Mouse (Mus musculus): ENCODE results near the gene Tenm2. TPM values are rescaled to one million over a fixed set of nuclear protein-coding genes. Genes with fewer than 3 reads are reported as not detected.
A peak's percentile ranks its signal among the peaks of the same experiment; 100 is the strongest.

Gene Tenm2
- polyA plus RNA-seq, 1 experiment from 2014 or later = 1.5 TPM

DNA sequence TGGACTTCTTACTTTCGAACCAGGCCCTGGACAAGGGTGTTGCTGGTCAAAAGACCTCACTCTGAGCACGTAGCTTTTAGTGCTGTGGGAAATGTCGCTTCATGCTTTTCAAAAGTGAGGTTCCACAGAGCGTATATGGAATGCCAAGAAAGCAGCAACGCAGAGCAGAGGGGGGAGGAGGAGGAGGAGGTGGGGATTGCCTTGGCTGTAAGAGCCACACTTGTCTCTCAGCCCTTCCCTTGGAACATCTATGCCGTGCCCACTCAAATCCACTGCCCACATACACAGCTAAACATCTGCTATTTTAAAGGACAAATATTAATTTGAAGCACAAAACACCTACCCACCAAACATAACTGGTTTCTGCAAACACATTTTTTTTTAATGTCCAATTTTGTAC, 544.9 kb downstream of the Tenm2 start:
- H3K36me3 ChIP-seq (replicated peaks; ENCODE audit: control insufficient read depth, insufficient read depth, low read depth, low read length) = no peaks in the 10 kb centered on the region
- H3K27me3 ChIP-seq (ENCODE audit: control insufficient read depth, insufficient read depth, low read length) = no peaks in the 10 kb centered on the region
- H3K4me1 ChIP-seq (ENCODE audit: control insufficient read depth, insufficient read depth, low read length) = no peaks in the 10 kb centered on the region
- no peak overlapping the region for H3K27ac ChIP-seq (replicated peaks; ENCODE audit: low read depth, low read length)
- H3K9me3 ChIP-seq (replicated peaks; ENCODE audit: control insufficient read depth, low read length) = no peaks in the 10 kb centered on the region
- no peak overlapping the region for H3K9ac ChIP-seq (replicated peaks; ENCODE audit: low read length)
- H3K4me2 ChIP-seq (ENCODE audit: low read depth, low read length) = no peak overlapping the region
- no peak for ATAC-seq (replicated peaks; ENCODE audit: insufficient number of reproducible peaks, low FRiP score, low TSS enrichment, low read depth)
- WGBS = 85% methylated on average over 6 of the region's 6 CpGs
- no peak for DNase-seq (ENCODE audit: low spot score)
- H3K4me3 ChIP-seq (ENCODE audit: low read depth, low read length) = no peak overlapping the region

DNA sequence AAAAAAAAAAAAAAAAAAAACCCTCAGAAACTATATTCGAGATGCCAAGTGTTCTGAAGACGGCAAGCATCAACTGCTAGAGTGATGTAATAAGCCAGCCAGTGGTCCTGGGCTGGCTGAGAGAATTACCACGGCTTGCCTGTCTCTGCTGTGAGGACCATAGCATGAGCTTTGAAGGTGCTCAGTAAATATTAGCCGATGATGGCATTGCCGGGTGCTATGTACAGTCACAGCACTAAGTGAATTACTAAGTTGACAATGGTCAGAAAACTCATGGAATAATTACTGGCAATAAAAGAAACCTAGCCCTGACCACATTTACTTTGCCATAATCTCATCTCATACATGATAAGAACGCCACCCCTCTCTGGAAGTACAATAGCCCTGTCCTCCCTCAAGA, 549.5 kb downstream of the Tenm2 start:
- no peaks in the 10 kb centered on the region for H3K9me3 ChIP-seq (replicated peaks; ENCODE audit: control insufficient read depth, low read length)
- DNase-seq (ENCODE audit: low spot score) = no peak
- H3K4me2 ChIP-seq (ENCODE audit: low read depth, low read length) = no peak overlapping the region
- H3K4me3 ChIP-seq (ENCODE audit: low read depth, low read length) = no peak overlapping the region
- no peak overlapping the region for H3K9ac ChIP-seq (replicated peaks; ENCODE audit: low read length)
- no peaks in the 10 kb centered on the region for H3K27me3 ChIP-seq (ENCODE audit: control insufficient read depth, insufficient read depth, low read length)
- no peak for ATAC-seq (replicated peaks; ENCODE audit: insufficient number of reproducible peaks, low FRiP score, low TSS enrichment, low read depth)
- 81% methylated on average over 6 of the region's 6 CpGs for WGBS
- H3K36me3 ChIP-seq (replicated peaks; ENCODE audit: control insufficient read depth, insufficient read depth, low read depth, low read length) = no peaks in the 10 kb centered on the region
- H3K4me1 ChIP-seq (ENCODE audit: control insufficient read depth, insufficient read depth, low read length) = no peaks in the 10 kb centered on the region
- no peak overlapping the region for H3K27ac ChIP-seq (replicated peaks; ENCODE audit: low read depth, low read length)

DNA sequence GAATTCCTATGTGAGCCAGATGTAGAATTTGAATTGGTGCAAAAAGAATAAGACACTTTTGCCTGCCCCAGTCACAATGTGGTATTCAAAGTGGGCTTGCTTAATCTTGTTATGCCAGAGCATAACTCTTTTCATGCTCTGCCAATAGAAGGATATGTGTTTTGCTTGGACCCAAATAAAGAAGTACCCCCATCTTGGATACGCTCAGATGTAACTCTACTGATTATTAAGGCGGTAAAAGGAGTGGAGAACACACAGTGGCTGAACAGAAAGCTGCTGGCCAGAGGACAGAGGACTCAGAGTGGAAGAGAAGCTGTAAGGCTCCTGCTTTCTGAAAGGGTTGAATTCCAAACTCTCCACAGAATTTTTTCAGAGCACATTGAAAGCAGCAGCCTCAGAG, 556.4 kb downstream of the Tenm2 start:
- H3K27ac ChIP-seq (replicated peaks; ENCODE audit: low read depth, low read length) = no peak overlapping the region
- no peaks in the 10 kb centered on the region for H3K9me3 ChIP-seq (replicated peaks; ENCODE audit: control insufficient read depth, low read length)
- no peak overlapping the region for H3K4me2 ChIP-seq (ENCODE audit: low read depth, low read length)
- no peaks in the 10 kb centered on the region for H3K36me3 ChIP-seq (replicated peaks; ENCODE audit: control insufficient read depth, insufficient read depth, low read depth, low read length)
- no peak overlapping the region for H3K9ac ChIP-seq (replicated peaks; ENCODE audit: low read length)
- DNase-seq (ENCODE audit: low spot score) (no peak), ATAC-seq (replicated peaks; ENCODE audit: insufficient number of reproducible peaks, low FRiP score, low TSS enrichment, low read depth) (no peak)
- no peak overlapping the region for H3K4me3 ChIP-seq (ENCODE audit: low read depth, low read length)
- 87% methylated on average over 2 of the region's 2 CpGs for WGBS
- H3K27me3 ChIP-seq (ENCODE audit: control insufficient read depth, insufficient read depth, low read length) = no peaks in the 10 kb centered on the region; the same call in 1 of the 2 replicates
- H3K4me1 ChIP-seq (ENCODE audit: control insufficient read depth, insufficient read depth, low read length) = no peaks in the 10 kb centered on the region

DNA sequence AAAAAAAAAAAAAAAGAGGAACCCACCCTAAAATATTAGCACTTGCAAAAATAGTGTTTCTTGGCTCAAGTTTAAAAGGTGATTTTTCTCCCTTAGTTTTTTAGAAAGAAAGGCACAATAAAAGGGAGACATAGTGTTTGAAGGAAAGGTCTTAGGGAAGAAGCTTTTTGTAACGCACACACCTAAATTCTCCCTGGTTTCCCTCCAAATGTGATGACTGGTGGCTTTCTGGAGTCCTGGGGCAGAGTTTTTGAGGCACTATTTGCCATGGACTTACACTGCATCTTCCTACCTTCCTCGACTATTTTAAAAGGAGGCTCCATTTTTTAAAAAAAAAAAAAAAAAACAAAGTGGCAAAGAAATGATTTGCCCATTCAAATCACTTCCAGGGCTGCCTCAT, 557.2 kb downstream of the Tenm2 start:
- Histone ChIP-seq H3K4me1 (ENCODE audit: control insufficient read depth, insufficient read depth, low read length) (no peaks in the 10 kb centered on the region), H3K4me3 (ENCODE audit: low read depth, low read length) (no peak overlapping the region), H3K36me3 (replicated peaks; ENCODE audit: control insufficient read depth, insufficient read depth, low read depth, low read length) (no peaks in the 10 kb centered on the region), H3K4me2 (ENCODE audit: low read depth, low read length) (no peak overlapping the region), H3K9ac (replicated peaks; ENCODE audit: low read length) (no peak overlapping the region), H3K9me3 (replicated peaks; ENCODE audit: control insufficient read depth, low read length) (no peaks in the 10 kb centered on the region), H3K27me3 (ENCODE audit: control insufficient read depth, insufficient read depth, low read length) (no peaks in the 10 kb centered on the region; the same call in 1 of the 2 replicates), H3K27ac (replicated peaks; ENCODE audit: low read depth, low read length) (no peak overlapping the region)
- ATAC-seq (replicated peaks; ENCODE audit: insufficient number of reproducible peaks, low FRiP score, low TSS enrichment, low read depth) (no peak), DNase-seq (ENCODE audit: low spot score) (no peak)
- WGBS = 21% methylated on average over 2 of the region's 2 CpGs

DNA sequence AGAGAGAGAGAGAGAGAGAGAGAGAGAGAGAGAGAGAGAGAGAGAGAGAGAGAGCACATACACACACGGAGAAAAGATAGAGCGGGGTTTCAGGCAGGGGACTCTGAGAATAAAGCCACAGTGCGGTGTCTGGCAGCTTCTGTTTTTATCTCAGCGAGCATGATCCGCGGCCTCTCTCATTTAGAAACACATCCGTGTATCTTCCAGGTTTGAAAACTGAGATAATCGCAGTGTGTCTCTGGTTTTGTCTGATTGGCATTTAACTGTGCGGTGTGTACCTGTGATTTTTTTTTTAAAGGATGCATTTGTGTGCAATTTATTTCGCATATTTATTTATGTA, 557.7 kb downstream of the Tenm2 start:
- no peaks in the 10 kb centered on the region for H3K9me3 ChIP-seq (replicated peaks; ENCODE audit: control insufficient read depth, low read length)
- H3K36me3 ChIP-seq (replicated peaks; ENCODE audit: control insufficient read depth, insufficient read depth, low read depth, low read length) = no peaks in the 10 kb centered on the region
- H3K4me1 ChIP-seq (ENCODE audit: control insufficient read depth, insufficient read depth, low read length) = no peaks in the 10 kb centered on the region
- peak overlapping the region; percentile 37 for H3K4me3 ChIP-seq (ENCODE audit: low read depth, low read length)
- peak overlapping the region; percentile 75 for H3K27ac ChIP-seq (replicated peaks; ENCODE audit: low read depth, low read length)
- H3K9ac ChIP-seq (replicated peaks; ENCODE audit: low read length) = peak overlapping the region; percentile 63
- WGBS = 12% methylated on average over 10 of the region's 10 CpGs
- H3K4me2 ChIP-seq (ENCODE audit: low read depth, low read length) = peak overlapping the region; percentile 57
- no peaks in the 10 kb centered on the region; the same call in 1 of the 2 replicates for H3K27me3 ChIP-seq (ENCODE audit: control insufficient read depth, insufficient read depth, low read length)
- ATAC-seq (replicated peaks; ENCODE audit: insufficient number of reproducible peaks, low FRiP score, low TSS enrichment, low read depth) = peak; percentile 56
- peak; percentile 43 for DNase-seq (ENCODE audit: low spot score)

DNA sequence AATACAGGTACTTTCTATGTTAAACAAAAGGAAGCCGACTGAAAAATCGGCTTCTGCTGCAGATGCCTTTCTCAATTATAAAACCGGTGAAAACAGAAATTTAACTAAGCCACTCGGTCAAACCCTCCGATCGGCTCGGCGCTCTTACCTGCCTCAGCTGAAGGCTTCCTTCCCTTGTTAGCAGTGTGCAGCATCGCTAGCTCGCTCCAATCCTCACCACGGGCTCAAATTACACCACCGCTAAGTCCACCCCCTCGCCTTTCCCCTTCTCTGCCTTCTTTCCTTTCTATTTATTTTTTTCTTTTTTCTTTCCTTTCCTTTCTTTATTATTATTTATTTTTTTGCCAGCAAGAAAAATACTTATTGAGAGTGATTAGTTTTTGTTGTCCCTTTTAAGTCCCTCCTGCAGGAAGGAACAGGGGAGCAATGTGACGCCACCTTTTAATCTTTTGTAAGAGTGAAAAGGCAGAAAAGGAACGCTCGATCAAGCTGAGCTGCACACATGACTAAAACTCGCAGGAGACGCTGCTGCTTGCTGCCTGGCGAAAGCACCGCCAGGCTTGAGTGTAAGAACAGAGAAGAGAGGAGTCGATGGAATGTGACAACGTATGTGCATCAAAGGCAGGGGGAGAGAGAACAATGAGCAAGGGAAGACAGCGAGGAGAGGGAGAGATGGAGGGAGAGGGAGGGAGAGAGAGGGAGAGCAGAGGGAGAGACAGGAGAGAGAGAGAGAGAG, 558.3 kb downstream of the Tenm2 start:
- peak; percentile 80 for DNase-seq (ENCODE audit: low spot score)
- H3K27me3 ChIP-seq (ENCODE audit: control insufficient read depth, insufficient read depth, low read length) = no peaks in the 10 kb centered on the region; the same call in 1 of the 2 replicates
- H3K4me2 ChIP-seq (ENCODE audit: low read depth, low read length) = peak overlapping the region; percentile 57
- H3K4me1 ChIP-seq (ENCODE audit: control insufficient read depth, insufficient read depth, low read length) = no peaks in the 10 kb centered on the region
- H3K27ac ChIP-seq (replicated peaks; ENCODE audit: low read depth, low read length) = peak overlapping the region; percentile 75
- H3K9ac ChIP-seq (replicated peaks; ENCODE audit: low read length) = peak overlapping the region; percentile 63
- H3K9me3 ChIP-seq (replicated peaks; ENCODE audit: control insufficient read depth, low read length) = no peaks in the 10 kb centered on the region
- no peaks in the 10 kb centered on the region for H3K36me3 ChIP-seq (replicated peaks; ENCODE audit: control insufficient read depth, insufficient read depth, low read depth, low read length)
- H3K4me3 ChIP-seq (ENCODE audit: low read depth, low read length) = peak overlapping the region; percentile 37
- WGBS = 1% methylated on average over 23 of the region's 23 CpGs
- ATAC-seq (replicated peaks; ENCODE audit: insufficient number of reproducible peaks, low FRiP score, low TSS enrichment, low read depth) = peak; percentile 93

DNA sequence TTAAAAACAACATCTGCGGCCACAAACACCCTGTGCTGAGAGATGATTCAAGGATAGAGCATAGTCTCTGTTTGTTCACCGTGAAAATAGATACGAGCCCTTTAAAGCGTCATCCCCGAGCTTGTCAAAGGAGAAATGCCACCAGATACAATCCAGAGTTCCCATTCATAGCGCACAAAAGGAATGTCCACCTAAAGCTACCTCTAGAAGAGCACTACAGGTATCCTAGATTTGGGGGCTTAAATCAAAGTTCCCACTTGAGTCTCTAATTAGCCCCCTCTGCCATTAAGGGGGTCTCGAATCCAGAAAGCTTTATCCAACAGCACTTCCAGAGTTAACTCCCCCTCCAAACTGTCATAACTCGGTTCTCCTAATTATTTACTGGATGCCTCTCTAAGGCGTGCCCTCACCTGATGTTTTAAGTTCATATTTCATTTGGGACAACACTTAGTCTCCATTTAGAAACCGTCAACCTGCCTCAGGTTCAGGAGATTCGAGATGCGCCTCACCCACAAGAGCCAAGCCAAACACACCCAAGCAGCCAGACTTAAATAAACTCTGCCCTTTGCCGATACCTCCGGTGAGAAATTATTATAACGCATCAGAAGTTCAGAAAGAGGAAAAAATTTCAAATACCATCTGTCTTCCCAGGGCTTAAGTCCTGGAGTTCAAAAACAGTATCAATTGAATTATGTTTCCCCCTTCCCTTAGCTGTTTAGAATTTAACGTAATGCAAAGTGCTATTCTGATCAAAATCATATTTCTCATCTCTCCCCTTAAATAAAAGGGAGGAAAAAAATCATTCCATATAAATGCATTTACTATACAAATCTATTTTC, 559.1 kb downstream of the Tenm2 start:
- 41% methylated on average over 16 of the region's 16 CpGs for WGBS
- Histone ChIP-seq H3K4me1 (ENCODE audit: control insufficient read depth, insufficient read depth, low read length) (no peaks in the 10 kb centered on the region), H3K36me3 (replicated peaks; ENCODE audit: control insufficient read depth, insufficient read depth, low read depth, low read length) (no peaks in the 10 kb centered on the region), H3K4me2 (ENCODE audit: low read depth, low read length) (peak overlapping the region; percentile 57), H3K9ac (replicated peaks; ENCODE audit: low read length) (no peak overlapping the region), H3K9me3 (replicated peaks; ENCODE audit: control insufficient read depth, low read length) (no peaks in the 10 kb centered on the region), H3K27me3 (ENCODE audit: control insufficient read depth, insufficient read depth, low read length) (no peaks in the 10 kb centered on the region; the same call in 1 of the 2 replicates), H3K4me3 (ENCODE audit: low read depth, low read length) (peak overlapping the region; percentile 37), H3K27ac (replicated peaks; ENCODE audit: low read depth, low read length) (no peak overlapping the region)
- DNase-seq (ENCODE audit: low spot score) = no peak
- no peak for ATAC-seq (replicated peaks; ENCODE audit: insufficient number of reproducible peaks, low FRiP score, low TSS enrichment, low read depth)

DNA sequence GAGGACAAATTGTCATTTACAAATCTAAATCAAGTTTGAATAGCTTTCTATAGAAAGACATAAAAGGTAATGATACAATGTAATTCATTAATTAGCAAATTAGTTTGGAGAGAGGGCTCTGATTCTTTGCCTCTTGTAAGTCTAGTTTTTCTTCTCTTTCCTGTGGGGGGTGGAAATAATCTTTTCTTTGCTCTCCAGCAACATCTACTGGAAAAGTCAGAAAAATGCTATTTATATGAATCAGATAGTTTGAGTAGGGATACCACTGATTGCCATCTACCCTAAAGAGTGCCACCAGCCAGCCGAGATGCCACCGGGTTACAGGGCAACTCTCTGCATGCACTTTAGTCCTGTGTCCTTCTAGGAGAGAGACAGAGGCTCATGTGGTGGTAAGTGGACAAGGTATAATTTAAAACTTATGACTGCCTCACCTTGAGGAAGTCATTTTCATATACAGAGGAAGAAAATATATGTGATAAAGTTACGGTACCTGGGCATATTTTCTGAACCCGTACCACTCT, 560.8 kb downstream of the Tenm2 start:
- H3K4me1 ChIP-seq (ENCODE audit: control insufficient read depth, insufficient read depth, low read length) = no peaks in the 10 kb centered on the region
- no peaks in the 10 kb centered on the region; the same call in 1 of the 2 replicates for H3K27me3 ChIP-seq (ENCODE audit: control insufficient read depth, insufficient read depth, low read length)
- WGBS = 87% methylated on average over 4 of the region's 4 CpGs
- H3K4me2 ChIP-seq (ENCODE audit: low read depth, low read length) = no peak overlapping the region
- no peaks in the 10 kb centered on the region for H3K36me3 ChIP-seq (replicated peaks; ENCODE audit: control insufficient read depth, insufficient read depth, low read depth, low read length)
- H3K9ac ChIP-seq (replicated peaks; ENCODE audit: low read length) = no peak overlapping the region
- no peak for DNase-seq (ENCODE audit: low spot score)
- no peak overlapping the region for H3K4me3 ChIP-seq (ENCODE audit: low read depth, low read length)
- ATAC-seq (replicated peaks; ENCODE audit: insufficient number of reproducible peaks, low FRiP score, low TSS enrichment, low read depth) = no peak
- no peak overlapping the region for H3K27ac ChIP-seq (replicated peaks; ENCODE audit: low read depth, low read length)
- no peaks in the 10 kb centered on the region for H3K9me3 ChIP-seq (replicated peaks; ENCODE audit: control insufficient read depth, low read length)
